Mouse (Mus musculus) central nervous system, embryonic 11.5 days (tissue): ENCODE data around the gene Atp5f1. TPM values are rescaled to one million over a fixed set of nuclear protein-coding genes. Genes with fewer than 3 reads are reported as not detected.

Source experiments
- polyA plus RNA-seq: library from polyadenylated mRNA; depleted of rRNA; stranded (reverse); fragments of >200 nt; gene quantifications from 2 replicates; pipeline ENCODE4 v1.2.3, GENCODE M21; 2012; rRNA removed

Atp5f1 gene
- 271 and 331 TPM in 2 replicates for polyA plus RNA-seq

DNA sequence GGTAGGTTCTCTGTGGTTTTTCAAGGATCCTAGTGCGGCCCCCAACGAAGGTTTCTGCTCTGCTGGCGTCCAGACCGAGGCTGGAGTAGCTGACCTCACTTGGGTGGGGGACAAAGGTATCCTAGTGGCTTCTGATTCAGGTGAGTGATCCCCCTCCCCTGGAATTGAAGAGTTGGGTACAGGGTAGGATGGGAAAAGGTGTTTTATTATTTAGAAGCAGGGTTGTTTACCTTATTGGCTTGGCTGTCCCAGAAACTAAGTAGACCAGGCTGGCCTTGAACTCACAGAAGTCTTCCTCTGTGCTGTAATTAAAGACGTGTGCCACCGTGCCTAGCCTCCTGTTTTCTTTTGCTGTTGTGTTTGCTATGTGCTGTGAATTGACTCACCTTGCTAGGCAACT lies at the start of gene Atp5f1:
Gene Atp5f1, minus strand, starts transcription at position 101 of the 400 bp plus-strand sequence.

DNA sequence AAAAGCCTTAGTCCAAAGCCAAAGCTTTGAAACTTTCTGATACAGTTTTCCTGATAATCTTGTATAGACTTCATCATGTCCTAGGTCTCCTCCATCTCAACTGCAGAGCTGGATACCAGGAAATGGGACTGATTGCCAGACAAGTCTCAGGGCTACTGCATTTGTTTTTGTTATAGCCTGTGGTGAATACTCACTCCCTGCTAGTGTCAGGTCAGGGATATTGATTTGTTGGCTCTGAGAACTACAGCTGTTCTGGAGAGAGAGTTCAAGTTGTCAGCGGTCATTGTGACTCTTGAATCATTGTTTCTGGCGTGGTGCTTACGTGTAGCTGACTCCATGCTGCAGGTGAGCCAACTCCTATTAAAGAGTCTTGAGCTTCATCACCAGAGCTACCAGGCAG lies 13.5 kb upstream of the Atp5f1 start, which contains the start of gene Ovgp1:
Gene Ovgp1, plus strand, starts transcription at position 301 of the 400 bp plus-strand sequence.

DNA sequence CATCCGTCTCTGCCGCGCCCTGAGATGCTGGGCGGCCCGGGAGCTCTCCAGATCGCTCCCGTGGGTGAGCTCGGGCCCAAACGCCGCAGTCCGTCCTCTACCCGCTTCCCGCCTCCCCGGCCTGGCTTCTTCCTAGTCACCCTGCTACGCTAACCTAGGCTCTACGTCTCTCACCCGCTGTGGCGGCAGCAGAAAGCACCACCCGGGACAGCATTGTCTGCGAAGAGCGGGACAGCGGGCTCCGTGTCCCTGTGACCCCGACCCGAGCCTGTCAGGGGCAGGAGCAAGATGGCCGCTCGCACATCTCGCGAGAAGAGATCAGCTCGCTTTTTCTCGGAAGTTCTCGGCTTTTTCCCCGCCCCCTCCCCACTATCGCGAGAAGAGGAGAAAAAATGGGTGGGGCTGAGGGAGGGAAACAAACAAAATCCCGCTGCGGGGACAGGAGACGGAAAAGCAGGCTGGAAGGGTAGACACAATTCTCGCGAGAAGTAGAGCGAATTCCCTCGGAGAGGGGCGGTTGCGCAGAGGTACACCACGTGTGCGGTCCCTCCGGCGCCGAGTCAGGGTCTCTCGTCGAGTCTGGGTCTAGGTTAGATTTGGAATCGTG lies 822 bp downstream of the Atp5f1 start, which contains the start of gene Wdr77:
Gene Wdr77, plus strand, starts transcription at position 396 of the 607 bp plus-strand sequence.

GRCm38 (mm10) chr3:105932240-105933071 lies 27.4 kb downstream of the Atp5f1 start, which contains the start of gene I830077J02Rik:
TSS of gene I830077J02Rik (minus strand) at chr3:105932664.

Other genes starting within 250 kb of the Atp5f1 start
- 44.0 and 48.7 TPM in 2 replicates for gene Rap1a, start 158.8 kb downstream of the Atp5f1 start, polyA plus RNA-seq
- gene Adora3, start 89.2 kb downstream of the Atp5f1 start, polyA plus RNA-seq: 0.07 TPM in 1 of 2 replicates, not detected in the other
- gene Tmigd3, start 89.2 kb downstream of the Atp5f1 start, polyA plus RNA-seq: 0.08 and 0.17 TPM in 2 replicates
- 1.1 and 1.2 TPM in 2 replicates for gene I830077J02Rik, start 27.4 kb downstream of the Atp5f1 start, polyA plus RNA-seq
- gene Wdr77, start 730 bp downstream of the Atp5f1 start, polyA plus RNA-seq: 62.9 and 82.8 TPM in 2 replicates
- gene Ovgp1, start 13.6 kb upstream of the Atp5f1 start, polyA plus RNA-seq: 7.6 and 18.3 TPM in 2 replicates
- 0.61 and 0.73 TPM in 2 replicates for gene Pifo, start 54.5 kb upstream of the Atp5f1 start, polyA plus RNA-seq
- gene Chil5, start 72.7 kb upstream of the Atp5f1 start, polyA plus RNA-seq: 0.16 TPM in 1 of 2 replicates, not detected in the other
- 0.16 and 0.26 TPM in 2 replicates for gene Chia1, start 153.1 kb upstream of the Atp5f1 start, polyA plus RNA-seq
- gene Chil3, start 207.5 kb upstream of the Atp5f1 start, polyA plus RNA-seq: not detected in 2 replicates